Mouse (Mus musculus): ENCODE results near the gene Myo5c.

- TF ChIP-seq CTCF (IDR thresholded peaks at IDR 0.05; ENCODE audit: extremely low read depth, insufficient read depth, insufficient read length, insufficient replicate concordance) (no peak), POLR2A (IDR thresholded peaks at IDR 0.05; ENCODE audit: low read depth, low read length) (no peak)
Measured at GRCm38 (mm10) chr9:75287636-75288035, 55.8 kb downstream of the Myo5c start.
